Mouse (Mus musculus): ENCODE measurements around the gene Cyp2t4. TPM values are rescaled to one million over a fixed set of nuclear protein-coding genes. Genes with fewer than 3 reads are reported as not detected.

Gene Cyp2t4
- 0.11 TPM in 1 of 2 replicates, not detected in the other for polyA plus RNA-seq (2014; fragmentation: Nextera tagmentation; extraction: Ambion mirVana)

DNA sequence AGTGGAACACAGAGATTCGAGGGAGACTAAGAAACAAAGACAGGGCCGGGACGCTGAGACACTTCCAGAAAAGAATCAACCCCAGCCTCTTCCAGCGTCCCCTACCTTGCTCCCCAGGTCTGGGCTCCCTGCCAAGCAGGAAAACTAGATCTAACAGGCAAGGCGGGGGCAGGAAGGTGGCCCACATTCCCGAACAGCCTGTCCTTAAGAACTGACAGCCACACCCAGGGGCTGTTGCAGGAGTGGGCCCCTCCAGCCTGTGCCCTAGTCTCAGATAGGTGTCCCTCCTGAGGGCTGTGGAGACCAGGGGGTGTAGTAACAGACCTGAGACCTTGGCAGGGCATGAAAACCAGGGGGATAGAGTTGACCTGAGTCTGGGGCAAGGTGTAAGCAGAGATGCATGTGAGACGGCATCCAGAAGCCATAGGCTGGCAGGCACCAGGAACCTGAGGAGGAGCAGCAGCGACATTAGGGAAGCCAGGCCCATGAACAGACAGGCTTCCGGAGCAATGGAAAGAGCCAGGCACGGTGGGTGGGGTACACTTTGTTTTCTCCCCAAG lies at the start of gene Cyp2t4:
TSS of gene Cyp2t4 (plus strand) at position 510 of the 560 bp plus-strand sequence.
- Histone ChIP-seq H3K9me3 (ENCODE audit: control insufficient read depth, low read length) (no peaks in the 10 kb centered on the region), H3K4me3 (ENCODE audit: low read depth, low read length) (no peak within 1 kb of the TSS), H3K9ac (ENCODE audit: low read depth, low read length) (no peak within 1 kb of the TSS), H3K4me1 (replicated peaks; ENCODE audit: control insufficient read depth, insufficient read depth, low read length) (no peaks in the 10 kb centered on the region), H3K36me3 (ENCODE audit: control insufficient read depth, insufficient read depth, low read length) (no peaks in the 10 kb centered on the region), H3K4me2 (replicated peaks; ENCODE audit: low read depth, low read length) (no peak within 1 kb of the TSS), H3K27me3 (ENCODE audit: control insufficient read depth, insufficient read depth, low read length) (no peaks in the 10 kb centered on the region), H3K27ac (ENCODE audit: low read depth, low read length) (no peak within 1 kb of the TSS)
- 78% methylated on average over 10 of the region's 10 CpGs for WGBS
- ATAC-seq (ENCODE audit: low FRiP score) (no peak), DNase-seq (ENCODE audit: low spot score) (no peak)

DNA sequence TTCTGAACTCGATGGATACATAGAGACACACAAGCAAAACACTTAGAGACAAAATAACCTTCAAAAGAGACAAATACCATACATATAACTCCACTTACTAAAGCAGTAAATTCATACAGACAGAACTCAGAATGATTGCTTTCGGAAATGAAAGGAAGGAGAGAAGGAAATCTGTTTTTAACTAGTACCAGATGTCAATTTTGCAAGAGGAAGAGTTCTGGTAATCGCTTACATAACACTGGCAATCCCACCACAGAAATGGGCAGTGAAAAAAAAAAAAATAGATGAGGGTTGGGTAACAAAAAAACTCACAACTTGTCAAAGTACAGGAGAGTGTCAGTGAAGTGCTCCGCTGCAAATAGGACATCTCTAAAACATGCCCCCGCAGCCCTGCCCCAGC lies 48.6 kb upstream of the Cyp2t4 start:
- DNase-seq (ENCODE audit: low spot score) = no peak

DNA sequence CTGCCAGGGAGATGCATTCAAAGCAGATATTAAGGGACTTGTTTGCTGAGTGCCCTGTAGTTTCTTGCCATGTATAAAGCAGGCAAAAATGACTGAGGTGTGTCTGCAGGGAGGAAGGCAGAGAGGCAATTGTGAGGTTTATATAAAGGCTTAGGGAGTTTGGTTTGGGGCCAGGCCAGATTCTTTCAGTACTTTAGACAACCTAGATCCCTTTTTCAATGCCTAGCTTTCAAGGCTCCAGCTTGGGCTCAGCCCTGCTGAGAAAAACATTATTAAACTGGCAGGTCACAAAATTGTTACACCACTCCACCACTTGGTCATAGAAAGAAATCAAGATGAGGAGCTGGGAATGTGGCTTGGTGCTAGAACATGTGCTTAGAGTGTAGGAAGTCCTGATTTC lies 43.2 kb upstream of the Cyp2t4 start:
- H3K4me3 ChIP-seq (ENCODE audit: low read depth, low read length) = no peak overlapping the region
- no peaks in the 10 kb centered on the region for H3K27me3 ChIP-seq (ENCODE audit: control insufficient read depth, insufficient read depth, low read length)
- no peaks in the 10 kb centered on the region for H3K36me3 ChIP-seq (ENCODE audit: control insufficient read depth, insufficient read depth, low read length)
- H3K9me3 ChIP-seq (ENCODE audit: control insufficient read depth, low read length) = no peaks in the 10 kb centered on the region
- H3K4me1 ChIP-seq (replicated peaks; ENCODE audit: control insufficient read depth, insufficient read depth, low read length) = no peaks in the 10 kb centered on the region
- ATAC-seq (ENCODE audit: low FRiP score) (no peak), DNase-seq (ENCODE audit: low spot score) (no peak)
- no peak overlapping the region for H3K9ac ChIP-seq (ENCODE audit: low read depth, low read length)
- no peak overlapping the region for H3K4me2 ChIP-seq (replicated peaks; ENCODE audit: low read depth, low read length)
- H3K27ac ChIP-seq (ENCODE audit: low read depth, low read length) = no peak overlapping the region

More for the DNA sequence above, 48.6 kb upstream of the Cyp2t4 start:
- WGBS = 70% methylated on average over 5 of the region's 5 CpGs
- Histone ChIP-seq H3K4me1 (replicated peaks; ENCODE audit: control insufficient read depth, insufficient read depth, low read length) (no peaks in the 10 kb centered on the region), H3K27ac (ENCODE audit: low read depth, low read length) (no peak overlapping the region), H3K27me3 (ENCODE audit: control insufficient read depth, insufficient read depth, low read length) (no peaks in the 10 kb centered on the region), H3K36me3 (ENCODE audit: control insufficient read depth, insufficient read depth, low read length) (no peaks in the 10 kb centered on the region), H3K9me3 (ENCODE audit: control insufficient read depth, low read length) (no peaks in the 10 kb centered on the region), H3K4me3 (ENCODE audit: low read depth, low read length) (no peak overlapping the region), H3K9ac (ENCODE audit: low read depth, low read length) (no peak overlapping the region), H3K4me2 (replicated peaks; ENCODE audit: low read depth, low read length) (no peak overlapping the region)
- ATAC-seq (ENCODE audit: low FRiP score) = no peak

DNA sequence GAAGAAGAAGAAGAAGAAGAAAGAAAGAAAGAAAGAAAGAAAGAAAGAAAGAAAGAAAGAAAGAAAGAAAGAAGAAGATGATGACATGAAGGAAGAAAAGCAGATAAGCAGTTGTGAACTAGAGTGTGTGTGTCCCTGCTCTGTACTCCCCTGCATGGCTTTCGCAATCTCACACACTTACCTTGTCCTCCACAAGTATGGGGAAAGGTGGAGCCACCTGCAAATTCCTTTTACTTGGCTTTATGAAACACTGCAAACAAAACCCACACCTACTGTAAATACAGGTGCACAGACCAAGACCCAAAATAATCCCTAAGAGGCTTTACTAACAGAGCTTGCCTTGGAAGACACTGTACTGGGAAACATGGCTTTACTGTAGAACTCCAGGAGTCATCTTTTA lies 42.5 kb upstream of the Cyp2t4 start:
- ATAC-seq (ENCODE audit: low FRiP score) = no peak
- H3K27me3 ChIP-seq (ENCODE audit: control insufficient read depth, insufficient read depth, low read length) = no peaks in the 10 kb centered on the region

DNA sequence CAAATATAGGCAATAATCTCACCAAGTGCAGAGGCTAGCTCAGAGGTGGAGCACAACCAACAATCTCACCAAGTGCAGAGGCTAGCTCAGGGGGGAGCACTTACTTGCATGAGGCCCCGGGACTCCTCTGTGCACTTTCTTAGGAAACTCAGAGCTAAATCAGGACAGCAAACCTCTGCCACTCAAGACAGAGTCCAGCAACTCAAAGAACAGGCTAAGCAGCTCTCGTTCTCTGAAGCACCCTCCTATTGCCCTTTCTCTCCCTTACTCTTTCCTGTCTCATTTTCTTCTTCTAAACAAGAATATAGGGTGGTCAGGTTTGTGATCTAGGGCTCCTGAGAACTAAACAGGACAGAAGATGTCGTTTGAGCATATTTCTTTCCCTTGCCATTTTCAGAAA lies 41.5 kb upstream of the Cyp2t4 start:
- Histone ChIP-seq H3K27ac (ENCODE audit: low read depth, low read length) (no peak overlapping the region), H3K36me3 (ENCODE audit: control insufficient read depth, insufficient read depth, low read length) (no peaks in the 10 kb centered on the region), H3K4me2 (replicated peaks; ENCODE audit: low read depth, low read length) (no peak overlapping the region), H3K4me3 (ENCODE audit: low read depth, low read length) (no peak overlapping the region), H3K9me3 (ENCODE audit: control insufficient read depth, low read length) (no peaks in the 10 kb centered on the region), H3K4me1 (replicated peaks; ENCODE audit: control insufficient read depth, insufficient read depth, low read length) (no peaks in the 10 kb centered on the region), H3K9ac (ENCODE audit: low read depth, low read length) (no peak overlapping the region), H3K27me3 (ENCODE audit: control insufficient read depth, insufficient read depth, low read length) (no peaks in the 10 kb centered on the region)
- WGBS = 70% methylated on average over 3 of the region's 3 CpGs
- DNase-seq (ENCODE audit: low spot score) (no peak), ATAC-seq (ENCODE audit: low FRiP score) (no peak)

More for the DNA sequence above, 42.5 kb upstream of the Cyp2t4 start:
- 76% methylated on average over 1 of the region's 1 CpGs for WGBS
- no peak overlapping the region for H3K4me3 ChIP-seq (ENCODE audit: low read depth, low read length)
- H3K9ac ChIP-seq (ENCODE audit: low read depth, low read length) = no peak overlapping the region
- no peak overlapping the region for H3K4me2 ChIP-seq (replicated peaks; ENCODE audit: low read depth, low read length)
- no peaks in the 10 kb centered on the region for H3K4me1 ChIP-seq (replicated peaks; ENCODE audit: control insufficient read depth, insufficient read depth, low read length)
- H3K36me3 ChIP-seq (ENCODE audit: control insufficient read depth, insufficient read depth, low read length) = no peaks in the 10 kb centered on the region
- no peaks in the 10 kb centered on the region for H3K9me3 ChIP-seq (ENCODE audit: control insufficient read depth, low read length)
- no peak for DNase-seq (ENCODE audit: low spot score)
- H3K27ac ChIP-seq (ENCODE audit: low read depth, low read length) = no peak overlapping the region

DNA sequence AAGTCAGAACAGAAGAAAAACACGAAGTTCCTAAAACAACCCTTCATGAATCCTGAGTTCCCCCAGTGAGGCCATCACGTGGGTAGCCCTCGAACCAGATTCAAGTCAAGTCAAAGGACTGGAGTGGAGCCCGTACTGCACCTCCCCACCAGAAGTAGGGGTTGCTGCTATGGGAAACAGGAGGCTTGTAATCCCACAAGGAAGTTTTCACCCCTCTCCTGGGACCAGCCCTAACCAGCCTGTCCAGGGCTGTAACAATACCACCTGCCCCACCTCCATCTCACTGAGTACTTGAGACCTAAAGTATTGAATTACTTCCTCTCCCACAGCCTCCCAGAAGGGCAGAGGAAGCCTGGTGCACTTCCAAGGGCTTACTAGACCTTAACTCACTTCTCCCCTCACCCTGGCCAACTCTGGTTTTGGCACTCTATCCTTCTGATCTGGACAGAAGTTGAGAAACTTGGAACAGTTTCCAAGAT lies 35.4 kb upstream of the Cyp2t4 start:
- ATAC-seq (ENCODE audit: low FRiP score) = no peak
- no peak for DNase-seq (ENCODE audit: low spot score)
- 69% methylated on average over 4 of the region's 4 CpGs for WGBS
- H3K4me2 ChIP-seq (replicated peaks; ENCODE audit: low read depth, low read length) = no peak overlapping the region
- no peaks in the 10 kb centered on the region for H3K27me3 ChIP-seq (ENCODE audit: control insufficient read depth, insufficient read depth, low read length)
- no peak overlapping the region for H3K4me3 ChIP-seq (ENCODE audit: low read depth, low read length)
- H3K9ac ChIP-seq (ENCODE audit: low read depth, low read length) = no peak overlapping the region
- no peak overlapping the region for H3K27ac ChIP-seq (ENCODE audit: low read depth, low read length)
- no peaks in the 10 kb centered on the region for H3K36me3 ChIP-seq (ENCODE audit: control insufficient read depth, insufficient read depth, low read length)
- H3K9me3 ChIP-seq (ENCODE audit: control insufficient read depth, low read length) = no peaks in the 10 kb centered on the region
- H3K4me1 ChIP-seq (replicated peaks; ENCODE audit: control insufficient read depth, insufficient read depth, low read length) = no peaks in the 10 kb centered on the region

DNA sequence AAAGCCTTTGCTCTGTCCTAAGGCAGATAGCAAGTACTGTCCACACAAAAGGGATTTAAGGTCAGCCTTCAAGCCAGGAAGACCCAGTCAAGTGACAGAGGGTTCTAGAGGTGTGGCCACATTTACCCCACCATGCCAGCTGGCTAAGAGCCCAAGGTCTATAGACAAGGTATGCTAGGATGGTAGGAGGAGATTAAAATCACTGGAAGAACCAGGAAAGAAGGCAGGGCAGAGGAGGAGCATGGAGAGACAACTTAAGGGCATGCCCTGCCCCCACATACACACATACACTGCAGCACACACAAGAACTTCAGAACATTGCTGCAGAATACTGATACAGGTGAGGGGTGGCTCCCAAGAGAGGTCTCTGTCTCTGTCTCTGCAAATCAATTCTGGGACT lies 33.8 kb upstream of the Cyp2t4 start, which contains the start of gene Cyp2f2:
TSS of gene Cyp2f2 (plus strand) at position 234 of the 400 bp plus-strand sequence.
- H3K36me3 ChIP-seq (ENCODE audit: control insufficient read depth, insufficient read depth, low read length) = no peaks in the 10 kb centered on the region
- no peak within 1 kb of the TSS for H3K27ac ChIP-seq (ENCODE audit: low read depth, low read length)
- H3K27me3 ChIP-seq (ENCODE audit: control insufficient read depth, insufficient read depth, low read length) = no peaks in the 10 kb centered on the region
- ATAC-seq (ENCODE audit: low FRiP score) (no peak), DNase-seq (ENCODE audit: low spot score) (no peak)
- H3K4me2 ChIP-seq (replicated peaks; ENCODE audit: low read depth, low read length) = no peak within 1 kb of the TSS
- no peaks in the 10 kb centered on the region for H3K9me3 ChIP-seq (ENCODE audit: control insufficient read depth, low read length)
- H3K4me1 ChIP-seq (replicated peaks; ENCODE audit: control insufficient read depth, insufficient read depth, low read length) = no peaks in the 10 kb centered on the region
- no peak within 1 kb of the TSS for H3K4me3 ChIP-seq (ENCODE audit: low read depth, low read length)
- H3K9ac ChIP-seq (ENCODE audit: low read depth, low read length) = no peak within 1 kb of the TSS

DNA sequence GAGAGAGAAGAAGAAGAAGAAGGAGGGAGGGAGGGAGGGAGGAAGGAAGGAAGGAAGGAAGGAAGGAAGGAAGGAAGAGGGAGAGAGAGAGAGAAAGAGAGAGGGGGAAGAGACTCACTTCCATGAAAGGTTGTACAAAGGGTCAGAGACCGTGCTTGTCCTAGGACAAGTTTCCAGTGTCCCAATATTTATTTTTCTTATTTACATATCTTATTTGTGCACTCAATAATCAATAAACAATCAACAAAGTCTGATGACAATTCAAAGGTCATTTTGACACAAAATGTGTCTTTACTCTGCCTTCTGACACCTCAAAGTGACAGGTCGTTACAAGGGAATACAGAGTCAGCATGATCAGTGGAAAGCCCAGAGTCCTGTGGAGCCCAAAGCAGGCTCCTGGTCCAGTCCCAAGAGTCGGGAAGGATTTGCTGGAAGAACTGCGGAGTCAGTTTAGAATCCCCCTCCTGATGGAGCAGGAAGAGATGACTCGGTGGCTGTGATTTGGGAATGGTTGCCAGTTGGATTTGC lies 29.1 kb upstream of the Cyp2t4 start:
- Histone ChIP-seq H3K4me1 (replicated peaks; ENCODE audit: control insufficient read depth, insufficient read depth, low read length) (no peaks in the 10 kb centered on the region), H3K27me3 (ENCODE audit: control insufficient read depth, insufficient read depth, low read length) (no peaks in the 10 kb centered on the region), H3K9ac (ENCODE audit: low read depth, low read length) (no peak overlapping the region), H3K36me3 (ENCODE audit: control insufficient read depth, insufficient read depth, low read length) (no peaks in the 10 kb centered on the region), H3K9me3 (ENCODE audit: control insufficient read depth, low read length) (no peaks in the 10 kb centered on the region), H3K27ac (ENCODE audit: low read depth, low read length) (no peak overlapping the region), H3K4me3 (ENCODE audit: low read depth, low read length) (no peak overlapping the region), H3K4me2 (replicated peaks; ENCODE audit: low read depth, low read length) (no peak overlapping the region)
- DNase-seq (ENCODE audit: low spot score) = no peak
- ATAC-seq (ENCODE audit: low FRiP score) = no peak
- WGBS = 79% methylated on average over 5 of the region's 5 CpGs

DNA sequence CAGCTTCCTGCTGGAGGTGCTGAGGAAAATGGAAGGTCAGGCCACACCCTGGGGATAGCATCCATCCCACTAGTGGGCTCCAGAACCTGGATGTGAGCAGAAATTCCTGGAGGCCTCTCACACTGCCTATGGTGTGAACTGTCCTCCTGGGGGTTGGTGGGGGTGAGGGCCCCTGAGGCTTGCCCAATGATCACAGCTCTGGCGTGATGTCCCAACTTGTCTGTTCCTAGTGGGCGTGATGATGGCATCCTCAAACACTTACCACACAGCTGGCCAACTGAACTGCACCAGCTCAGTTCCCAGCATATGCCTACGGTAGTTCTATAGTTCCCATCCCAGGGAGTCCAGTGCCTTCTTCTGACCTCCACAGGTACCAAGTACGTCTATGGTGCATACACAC lies 28.5 kb upstream of the Cyp2t4 start:
- H3K4me2 ChIP-seq (replicated peaks; ENCODE audit: low read depth, low read length) = no peak overlapping the region
- 93% methylated on average over 4 of the region's 4 CpGs for WGBS
- no peak overlapping the region for H3K9ac ChIP-seq (ENCODE audit: low read depth, low read length)
- DNase-seq (ENCODE audit: low spot score) (no peak), ATAC-seq (ENCODE audit: low FRiP score) (no peak)
- H3K4me3 ChIP-seq (ENCODE audit: low read depth, low read length) = no peak overlapping the region
- no peaks in the 10 kb centered on the region for H3K9me3 ChIP-seq (ENCODE audit: control insufficient read depth, low read length)
- H3K27ac ChIP-seq (ENCODE audit: low read depth, low read length) = no peak overlapping the region
- H3K27me3 ChIP-seq (ENCODE audit: control insufficient read depth, insufficient read depth, low read length) = no peaks in the 10 kb centered on the region
- no peaks in the 10 kb centered on the region for H3K4me1 ChIP-seq (replicated peaks; ENCODE audit: control insufficient read depth, insufficient read depth, low read length)
- H3K36me3 ChIP-seq (ENCODE audit: control insufficient read depth, insufficient read depth, low read length) = no peaks in the 10 kb centered on the region
